Mouse (Mus musculus) MEL (cell line): ENCODE results near the gene Tcf25. TPM values are rescaled to one million over a fixed set of nuclear protein-coding genes. Genes with fewer than 3 reads are reported as not detected.

ENCODE experiments used
- DNase-seq: peaks from one replicate; pipeline ENCODE4 v3.0.0; 2011; ENCODE audit warnings: low read depth, low spot score
- H3K27ac ChIP-seq: 2 replicates; pipeline ENCODE4 v1.5.1; 2012; ENCODE audit warnings: low read depth, mild to moderate bottlenecking, control low read depth, low read length, moderate library complexity; ENCODE audit not compliant: control insufficient read depth
- H3K27me3 ChIP-seq, 2 experiments: fragments of 150-350 bp in 1 of 2; sonication (generic) in 1 of 2; 2 replicates each; pipeline ENCODE4 v1.6.1; 2012; ENCODE audit warnings: low read length in 2 of 2, mild to moderate bottlenecking in 2 of 2, improper control_type of control experiment in 1 of 2, moderate library complexity in 1 of 2; ENCODE audit not compliant: insufficient read depth in 2 of 2, control insufficient read depth in 1 of 2
- H3K36me3 ChIP-seq, 2 experiments: 2 replicates each; pipeline ENCODE4 v1.6.1; 2012 to 2014; ENCODE audit warnings: low read length in 2 of 2, improper control_type of control experiment in 1 of 2, inconsistent platforms in 1 of 2, mild to moderate bottlenecking in 1 of 2; ENCODE audit not compliant: insufficient read depth in 2 of 2, control insufficient read depth in 1 of 2
- H3K4me1 ChIP-seq, 2 experiments: fragments of 150-350 bp in 1 of 2; sonication (generic) in 1 of 2; 2 replicates each; pipeline ENCODE4 v1.6.1; 2012; ENCODE audit warnings: low read length in 2 of 2, improper control_type of control experiment in 1 of 2, mild to moderate bottlenecking in 1 of 2; ENCODE audit not compliant: insufficient read depth in 2 of 2, control insufficient read depth in 1 of 2
- H3K4me3 ChIP-seq, 2 experiments: fragments of 150-350 bp in 1 of 2; sonication (generic) in 1 of 2; 2 replicates each; pipeline ENCODE4 v1.5.1; 2012; ENCODE audit warnings: low read depth in 2 of 2, low read length in 2 of 2, mild to moderate bottlenecking in 2 of 2, moderate library complexity in 2 of 2, control low read depth in 1 of 2, improper control_type of control experiment in 1 of 2; ENCODE audit not compliant: control insufficient read depth in 1 of 2, insufficient read depth in 1 of 2
- H3K79me2 ChIP-seq: 2 replicates; pipeline ENCODE4 v1.6.1; 2012; ENCODE audit warnings: mild to moderate bottlenecking, low read length, moderate library complexity; ENCODE audit not compliant: control insufficient read depth, poor library complexity, insufficient read depth
- H3K9ac ChIP-seq: 2 replicates; pipeline ENCODE4 v1.6.1; 2012; ENCODE audit warnings: low read depth, mild to moderate bottlenecking, control low read depth, low read length, moderate library complexity; ENCODE audit not compliant: control insufficient read depth, poor library complexity, severe bottlenecking
- H3K9me3 ChIP-seq: fragments of 150-350 bp; sonication (generic); replicated peaks from 2 replicates; pipeline ENCODE4 v1.6.1; 2012; ENCODE audit warnings: mild to moderate bottlenecking, low read length, improper control_type of control experiment, moderate library complexity; ENCODE audit not compliant: insufficient read depth
- EP300 ChIP-seq, 2 experiments: IDR thresholded peaks; 2 replicates each; pipeline ENCODE4 v1.6.1; 2011; ENCODE audit warnings: improper control_type of control experiment in 2 of 2, low read length in 2 of 2, low read depth in 1 of 2, mild to moderate bottlenecking in 1 of 2
- GABPA ChIP-seq: IDR thresholded peaks from 2 replicates; pipeline ENCODE4 v1.6.1; 2012; ENCODE audit warnings: low read depth, mild to moderate bottlenecking, inconsistent platforms, low read length, improper control_type of control experiment, moderate library complexity
- HCFC1 ChIP-seq: IDR thresholded peaks from 2 replicates; pipeline ENCODE4 v1.6.1; 2012; ENCODE audit warnings: low read depth, mild to moderate bottlenecking, inconsistent platforms, low read length, improper control_type of control experiment, moderate library complexity
- KAT2A ChIP-seq: conservative IDR thresholded peaks from 2 replicates; pipeline ENCODE4 v1.6.1; 2012; ENCODE audit warnings: low read depth, low read length, improper control_type of control experiment, inconsistent platforms
- POLR2AphosphoS5 ChIP-seq: IDR thresholded peaks from 2 replicates; pipeline ENCODE4 v1.6.1; 2012; ENCODE audit warnings: low read depth, borderline replicate concordance, mild to moderate bottlenecking, inconsistent platforms, low read length, moderate library complexity, mixed read lengths
- TAL1 ChIP-seq: IDR thresholded peaks from 2 replicates; pipeline ENCODE4 v1.6.1; 2012; ENCODE audit warnings: mild to moderate bottlenecking, inconsistent platforms, low read length, moderate library complexity, mixed read lengths
- TCF12 ChIP-seq: IDR thresholded peaks from 2 replicates; pipeline ENCODE4 v1.6.1; 2014; ENCODE audit warnings: low read depth, mild to moderate bottlenecking, inconsistent platforms, low read length, improper control_type of control experiment, moderate library complexity
- polyA plus RNA-seq, 2 experiments: library from polyadenylated mRNA; stranded (reverse) in 1 of 2; unstranded in 1 of 2; fragments of >175 nt in 1 of 2; fragments of >200 nt in 1 of 2; gene quantifications; 2 replicates each; pipeline versions ENCODE4 v1.2.1 to v1.2.4; 2012; ENCODE audit warnings: low replicate concordance in 2 of 2, low read depth in 1 of 2; ENCODE audit not compliant: insufficient read length in 2 of 2, insufficient read depth in 1 of 2, missing spikeins in 1 of 2
- total RNA-seq: library from RNA; depleted of rRNA; stranded (reverse); fragments of 300-350 nt; gene quantifications from 2 replicates; pipeline ENCODE4 v1.2.3, GENCODE M21; 2012; rRNA removed

Gene Tcf25
- total and polyA plus RNA-seq, 3 experiments: 107 to 327 TPM; not detected in 1

GRCm38 (mm10) chr8:123452149-123452548 lies 78.6 kb downstream of the Tcf25 start (continued):
- TF ChIP-seq KAT2A: no peak
- TF ChIP-seq TAL1: peak; percentile 83
- no peak for TF ChIP-seq GABPA
- no peak for TF ChIP-seq POLR2AphosphoS5
- peak; percentile 95 for TF ChIP-seq TCF12
- peak; percentile 90 to 95 for TF ChIP-seq EP300 (IDR thresholded peaks at IDR 0.05; ENCODE audit: low read depth in 1 of 2, low read length in 2 of 2)
- peak; percentile 45 for TF ChIP-seq HCFC1

GRCm38 (mm10) chr8:123453291-123453690 lies 79.7 kb downstream of the Tcf25 start:
- Histone ChIP-seq H3K9ac (no peak overlapping the region), H3K79me2 (no peaks in the 10 kb centered on the region), H3K27me3 (no peaks in the 10 kb centered on the region), H3K4me3 (no peak overlapping the region), H3K27ac (no peak overlapping the region), H3K36me3 (peaks cover 0 to 35% of the 10 kb centered on the region in 2 experiments; a peak in 3 of 4 replicates), H3K9me3 (no peaks in the 10 kb centered on the region), H3K4me1 (peaks cover 13 to 36% of the 10 kb centered on the region in 2 experiments)
- TF ChIP-seq EP300 (IDR thresholded peaks at IDR 0.05; ENCODE audit: low read depth in 1 of 2, low read length in 2 of 2): no peak
- peak; percentile 8 for DNase-seq

Other genes with a start within 250 kb of the Tcf25 start
- gene Sult5a1, start 215.4 kb upstream of the Tcf25 start, total RNA-seq: 0.15 TPM in 1 of 2 replicates, not detected in the other
- gene Sult5a1, start 215.4 kb upstream of the Tcf25 start, polyA plus RNA-seq: not detected
- gene Dpep1, start 187.5 kb upstream of the Tcf25 start, total RNA-seq: not detected in 2 replicates
- gene Dpep1, start 187.5 kb upstream of the Tcf25 start, polyA plus RNA-seq: not detected
- gene Chmp1a, start 161.0 kb upstream of the Tcf25 start, total RNA-seq: 68.6 and 80.5 TPM in 2 replicates
- 10 to 100 TPM in 1 of 2 experiments, not detected in 1; 85.7 TPM for gene Chmp1a, start 161.0 kb upstream of the Tcf25 start, polyA plus RNA-seq
- 0.98 and 1.2 TPM in 2 replicates for gene Spata33, start 160.9 kb upstream of the Tcf25 start, total RNA-seq
- gene Spata33, start 160.9 kb upstream of the Tcf25 start, polyA plus RNA-seq: 1 to 10 TPM in 1 of 2 experiments, not detected in 1; 1.4 TPM
- gene Cdk10, start 148.9 kb upstream of the Tcf25 start, total RNA-seq: 23.2 and 28.0 TPM in 2 replicates
- 10 to 100 TPM in 1 of 2 experiments, not detected in 1; 43.8 TPM for gene Cdk10, start 148.9 kb upstream of the Tcf25 start, polyA plus RNA-seq
- gene Spata2l, start 137.5 kb upstream of the Tcf25 start, total RNA-seq: 1.2 and 1.9 TPM in 2 replicates
- gene Spata2l, start 137.5 kb upstream of the Tcf25 start, polyA plus RNA-seq: 1 to 10 TPM in 1 of 2 experiments, not detected in 1; 3.1 TPM
- 11.8 and 16.0 TPM in 2 replicates for gene Zfp276, start 119.6 kb upstream of the Tcf25 start, total RNA-seq
- gene Zfp276, start 119.6 kb upstream of the Tcf25 start, polyA plus RNA-seq: 10 to 100 TPM in 1 of 2 experiments, not detected in 1; 19.2 TPM
- gene Vps9d1, start 119.4 kb upstream of the Tcf25 start, total RNA-seq: 3.0 and 4.4 TPM in 2 replicates
- 10 to 100 TPM in 1 of 2 experiments, not detected in 1; 12.2 TPM for gene Vps9d1, start 119.4 kb upstream of the Tcf25 start, polyA plus RNA-seq
- 22.9 and 32.2 TPM in 2 replicates for gene Fanca, start 55.2 kb upstream of the Tcf25 start, total RNA-seq
- gene Fanca, start 55.2 kb upstream of the Tcf25 start, polyA plus RNA-seq: 10 to 100 TPM in 1 of 2 experiments, not detected in 1; 75.9 TPM
- 1.1 and 2.8 TPM in 2 replicates for gene Spire2, start 41.0 kb upstream of the Tcf25 start, total RNA-seq
- gene Spire2, start 41.0 kb upstream of the Tcf25 start, polyA plus RNA-seq: 1 to 10 TPM in 1 of 2 experiments, not detected in 1; 5.4 TPM
- 0.31 and 0.36 TPM in 2 replicates for gene Mc1r, start 33.4 kb downstream of the Tcf25 start, total RNA-seq
- under 1 TPM in 1 of 2 experiments, not detected in 1; 0.45 TPM for gene Mc1r, start 33.4 kb downstream of the Tcf25 start, polyA plus RNA-seq
- 0.69 TPM in 2 replicates for gene Tubb3, start 37.7 kb downstream of the Tcf25 start, total RNA-seq
- 1 to 10 TPM in 1 of 2 experiments, not detected in 1; 1.4 TPM for gene Tubb3, start 37.7 kb downstream of the Tcf25 start, polyA plus RNA-seq
- 23.8 and 26.0 TPM in 2 replicates for gene Def8, start 49.8 kb downstream of the Tcf25 start, total RNA-seq
- gene Def8, start 49.8 kb downstream of the Tcf25 start, polyA plus RNA-seq: 10 to 100 TPM in 1 of 2 experiments, not detected in 1; 34.0 TPM
- gene Afg3l1, start 104.2 kb downstream of the Tcf25 start, total RNA-seq: 27.5 and 31.0 TPM in 2 replicates
- gene Afg3l1, start 104.2 kb downstream of the Tcf25 start, polyA plus RNA-seq: 10 to 100 TPM in 1 of 2 experiments, not detected in 1; 68.4 TPM
- gene Dbndd1, start 141.7 kb downstream of the Tcf25 start, total RNA-seq: 0.29 and 0.73 TPM in 2 replicates
- gene Dbndd1, start 141.7 kb downstream of the Tcf25 start, polyA plus RNA-seq: 1 to 10 TPM in 1 of 2 experiments, not detected in 1; 4.2 TPM
- gene Gas8, start 145.1 kb downstream of the Tcf25 start, total RNA-seq: 12.5 and 14.4 TPM in 2 replicates
- 100 to 1,000 TPM in 1 of 2 experiments, 10 to 100 TPM in 1; 20.8 to 179 TPM for gene Gas8, start 145.1 kb downstream of the Tcf25 start, polyA plus RNA-seq